Mouse (Mus musculus) kidney, embryonic 16.5 days (tissue): Measurements from ENCODE around the gene Klhl35. TPM values are rescaled to one million over a fixed set of nuclear protein-coding genes. Genes with fewer than 3 reads are reported as not detected.
A peak's percentile ranks its signal among the peaks of the same experiment; 100 is the strongest.

Experiments
- ATAC-seq: fragments of 200-750 bp; cut with Nextera tagmentation; 2 replicates; pipeline ENCODE4 v1.8.0; 2017; ENCODE audit warnings: moderate TSS enrichment; ENCODE audit not compliant: low FRiP score, low TSS enrichment
- H3K27ac ChIP-seq: fragments of 300-500 bp; sonication (generic); 2 replicates; pipeline ENCODE4 v1.5.1; 2014; ENCODE audit warnings: low read length
- H3K27me3 ChIP-seq: fragments of 300-500 bp; sonication (generic); 2 replicates; pipeline ENCODE4 v1.6.1; 2014; ENCODE audit warnings: low read length, control low read depth, mixed read lengths; ENCODE audit not compliant: insufficient read depth
- H3K36me3 ChIP-seq: fragments of 300-500 bp; sonication (generic); 2 replicates; pipeline ENCODE4 v1.6.1; 2014; ENCODE audit warnings: low read length, control low read depth, mixed read lengths; ENCODE audit not compliant: insufficient read depth
- H3K4me1 ChIP-seq: fragments of 300-500 bp; sonication (generic); 2 replicates; pipeline ENCODE4 v1.6.1; 2014; ENCODE audit warnings: low read length, control low read depth, mixed read lengths; ENCODE audit not compliant: insufficient read depth
- H3K4me2 ChIP-seq: fragments of 300-500 bp; sonication (generic); replicated peaks from 2 replicates; pipeline ENCODE4 v1.6.1; 2014; ENCODE audit warnings: low read depth, low read length
- H3K4me3 ChIP-seq: fragments of 300-500 bp; sonication (generic); 2 replicates; pipeline ENCODE4 v1.5.1; 2014; ENCODE audit warnings: mild to moderate bottlenecking, low read length
- H3K9ac ChIP-seq: fragments of 300-500 bp; sonication (generic); replicated peaks from 2 replicates; pipeline ENCODE4 v1.6.1; 2014; ENCODE audit warnings: low read length
- H3K9me3 ChIP-seq: fragments of 300-500 bp; sonication (generic); 2 replicates; pipeline ENCODE4 v1.6.1; 2016; ENCODE audit warnings: low read length, control low read depth
- WGBS: fragments of 180-500 bp; shearing (Covaris S2); extraction: QIAGEN DNeasy Blood & Tissue Kit; methylation state at CpG from one replicate; pipeline ENCODE4 v1.1.7; 2014; 5-methylcytosine and 5-hydroxymethylcytosine counted together
- polyA plus RNA-seq: library from polyadenylated mRNA; unstranded; fragments of >200 nt; fragmentation: Nextera tagmentation; extraction: Ambion mirVana; gene quantifications from 2 replicates; pipeline ENCODE4 v1.2.1, GENCODE M21; 2015

The Klhl35 gene
- polyA plus RNA-seq, 1 experiment from 2014 or later: 0.66 TPM

DNA sequence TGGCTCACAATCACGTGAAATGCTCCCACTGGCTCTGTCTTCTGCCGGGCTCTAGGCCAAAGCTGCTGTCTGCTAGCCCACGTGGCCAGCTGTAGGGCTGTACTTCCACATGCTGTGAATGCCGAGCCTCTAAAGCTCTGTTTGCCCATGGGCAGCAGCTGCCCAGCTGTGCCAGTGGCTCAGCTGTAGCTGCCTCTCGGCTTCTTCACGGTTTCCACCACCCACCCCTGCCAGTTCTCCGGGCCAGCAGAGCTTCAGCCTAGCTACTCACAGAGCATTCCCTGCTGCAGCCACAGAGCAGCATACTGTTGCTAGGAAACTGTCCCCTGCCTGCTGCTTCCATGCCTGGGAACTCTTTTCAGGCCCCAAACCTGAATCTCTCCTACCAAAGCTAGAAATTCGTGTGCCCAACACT is 44.3 kb downstream of the Klhl35 start:
- Histone ChIP-seq H3K36me3 (no peaks in the 10 kb centered on the region), H3K27me3 (no peaks in the 10 kb centered on the region), H3K4me1 (no peaks in the 10 kb centered on the region), H3K27ac (no peak overlapping the region), H3K4me3 (no peak overlapping the region), H3K4me2 (no peak overlapping the region), H3K9ac (no peak overlapping the region), H3K9me3 (peaks cover 5% of the 10 kb centered on the region; the same call in 1 of the 2 replicates)
- no peak for ATAC-seq
- WGBS: 20% methylated on average over 8 of the region's 8 CpGs

DNA sequence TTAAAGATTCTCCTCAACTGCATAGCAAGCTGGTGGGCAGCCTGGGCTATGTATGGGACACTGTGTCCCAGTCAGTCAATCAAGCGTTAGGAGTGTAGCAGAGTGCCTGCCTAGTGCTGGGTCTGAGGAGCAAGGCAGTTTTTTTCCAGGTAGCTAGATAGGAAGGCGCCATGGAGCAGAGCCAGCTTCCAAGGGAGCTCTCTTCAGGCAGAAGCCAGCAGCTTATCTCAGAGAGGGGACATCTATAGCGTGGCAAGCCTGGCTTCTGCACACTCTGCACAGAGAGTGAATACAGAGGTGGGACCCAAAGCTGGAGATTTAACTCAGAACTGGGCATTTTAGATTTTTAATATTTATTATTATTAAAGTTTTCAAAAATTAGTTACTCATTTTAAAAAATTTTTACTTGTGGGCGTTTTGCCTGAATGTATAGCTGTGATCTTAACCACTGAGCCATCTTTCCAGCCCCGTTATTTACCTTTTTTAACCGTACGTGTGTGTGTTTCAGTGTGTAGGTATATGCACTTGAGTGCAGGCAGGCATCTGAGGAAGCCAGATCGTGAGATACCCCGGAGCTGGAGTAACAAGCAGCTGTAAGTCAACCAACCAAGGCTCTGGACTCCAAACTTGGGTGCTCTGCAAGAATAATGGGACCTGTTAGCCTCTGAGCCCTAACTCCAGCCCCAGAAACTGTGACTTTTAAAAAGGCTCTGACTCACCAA is 50.4 kb downstream of the Klhl35 start:
- Histone ChIP-seq H3K9me3 (no peaks in the 10 kb centered on the region), H3K4me1 (no peaks in the 10 kb centered on the region; the same call in 1 of the 2 replicates), H3K9ac (no peak overlapping the region), H3K4me2 (no peak overlapping the region), H3K27me3 (no peaks in the 10 kb centered on the region), H3K36me3 (no peaks in the 10 kb centered on the region), H3K27ac (no peak overlapping the region), H3K4me3 (no peak overlapping the region)
- no peak for ATAC-seq
- 83% methylated on average over 9 of the region's 9 CpGs for WGBS

DNA sequence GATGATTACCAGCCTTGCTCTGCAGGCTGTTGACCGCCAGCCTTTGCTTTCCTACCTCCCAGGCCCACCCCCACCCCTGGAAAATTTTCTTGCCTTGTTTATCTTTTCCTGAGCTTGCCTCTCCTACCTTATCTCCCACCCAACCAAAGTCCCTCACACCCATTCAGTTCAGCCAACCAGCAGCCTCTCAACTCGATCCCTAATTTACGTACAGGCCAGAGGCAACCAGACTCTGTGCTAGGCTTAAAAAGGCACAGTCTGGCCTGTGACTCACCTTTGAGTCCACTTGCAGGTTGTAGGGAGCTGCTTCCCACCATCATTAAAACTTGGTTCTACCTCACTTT is 51.0 kb downstream of the Klhl35 start:
- no peak overlapping the region for H3K27ac ChIP-seq
- no peak overlapping the region for H3K4me2 ChIP-seq
- no peak for ATAC-seq
- H3K27me3 ChIP-seq: no peaks in the 10 kb centered on the region
- no peaks in the 10 kb centered on the region for H3K9me3 ChIP-seq
- no peak overlapping the region for H3K4me3 ChIP-seq
- no peaks in the 10 kb centered on the region; the same call in 1 of the 2 replicates for H3K4me1 ChIP-seq
- no peak overlapping the region for H3K9ac ChIP-seq
- 73% methylated on average over 3 of the region's 3 CpGs for WGBS
- H3K36me3 ChIP-seq: no peaks in the 10 kb centered on the region

DNA sequence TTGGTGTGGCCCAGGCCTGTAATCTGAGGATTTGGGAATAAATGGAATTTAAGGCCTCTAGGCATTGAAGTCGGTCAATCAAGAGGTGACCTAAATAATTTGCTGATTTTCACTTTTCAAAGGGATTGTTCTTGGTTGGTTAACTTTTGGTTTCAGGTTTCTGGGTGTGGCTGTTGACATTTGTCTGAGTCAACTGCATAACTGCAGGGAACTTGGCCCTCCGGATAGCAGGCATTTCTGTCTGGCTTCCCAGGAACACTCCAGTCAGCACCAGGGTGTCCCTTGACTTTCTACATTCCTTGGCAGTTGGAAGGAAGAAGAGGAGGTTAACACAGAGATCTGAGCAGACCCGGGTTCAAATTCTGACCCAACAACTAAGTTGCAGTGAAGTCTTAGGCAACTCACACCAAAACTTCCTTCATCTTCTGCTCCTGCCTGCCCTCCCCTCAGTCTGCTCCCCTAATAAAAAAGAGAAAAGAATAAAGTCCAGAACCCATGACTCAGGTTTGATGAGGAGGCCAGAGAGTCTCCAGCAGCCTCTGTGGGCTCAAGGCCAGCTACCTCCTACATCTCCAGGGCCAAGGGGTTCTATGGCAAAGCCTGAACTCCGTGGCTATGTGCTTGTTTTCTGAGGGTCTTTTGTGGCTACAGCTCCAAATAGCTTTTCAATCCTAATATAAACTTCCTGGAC is 53.3 kb downstream of the Klhl35 start:
- H3K9ac ChIP-seq: no peak overlapping the region
- WGBS: 48% methylated on average over 4 of the region's 4 CpGs

DNA sequence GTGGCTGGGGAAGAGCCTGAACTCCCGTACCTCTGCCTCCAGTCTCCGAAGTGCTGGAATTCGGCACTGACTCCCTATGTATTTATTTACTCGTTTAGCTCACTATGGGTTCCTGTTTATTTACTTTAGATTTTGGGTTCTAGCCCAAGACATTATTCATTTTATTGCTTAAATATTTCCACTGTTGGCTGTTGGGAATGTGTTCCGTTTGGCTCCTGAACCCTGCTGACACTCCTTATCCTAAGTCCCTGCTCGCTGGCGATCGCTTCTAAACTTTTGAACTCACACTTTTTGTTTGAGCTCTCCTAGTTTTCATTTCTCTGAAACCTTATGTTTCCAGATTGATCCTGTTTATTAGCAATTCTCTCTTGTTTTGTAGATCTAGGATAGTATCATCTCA is 57.3 kb downstream of the Klhl35 start:
- Histone ChIP-seq H3K4me1 (peaks cover 7% of the 10 kb centered on the region; the same call in 1 of the 2 replicates), H3K27ac (no peak overlapping the region), H3K9me3 (no peaks in the 10 kb centered on the region), H3K4me3 (no peak overlapping the region), H3K9ac (no peak overlapping the region), H3K36me3 (no peaks in the 10 kb centered on the region), H3K27me3 (no peaks in the 10 kb centered on the region), H3K4me2 (no peak overlapping the region)
- WGBS: 53% methylated on average over 8 of the region's 8 CpGs
- ATAC-seq: no peak

More for the DNA sequence above, 53.3 kb downstream of the Klhl35 start:
- Histone ChIP-seq H3K27me3 (no peaks in the 10 kb centered on the region), H3K9me3 (no peaks in the 10 kb centered on the region), H3K4me2 (no peak overlapping the region), H3K36me3 (no peaks in the 10 kb centered on the region), H3K4me1 (peaks cover 7% of the 10 kb centered on the region; the same call in 1 of the 2 replicates), H3K27ac (peak overlapping the region; percentile 9; the same call in 1 of the 2 replicates), H3K4me3 (no peak overlapping the region)
- ATAC-seq: no peak

Other genes starting within 250 kb of the Klhl35 start
- 12.2 and 14.9 TPM in 2 replicates for gene Mogat2, start 227.4 kb upstream of the Klhl35 start, polyA plus RNA-seq
- 1.7 and 2.1 TPM in 2 replicates for gene Map6, start 198.6 kb upstream of the Klhl35 start, polyA plus RNA-seq
- gene Serpinh1, start 112.8 kb upstream of the Klhl35 start, polyA plus RNA-seq: 1,752 and 1,857 TPM in 2 replicates
- 20.5 TPM in 2 replicates for gene Gdpd5, start 84.6 kb upstream of the Klhl35 start, polyA plus RNA-seq
- gene Rps3, start 17.7 kb downstream of the Klhl35 start, polyA plus RNA-seq: 746 and 752 TPM in 2 replicates
- gene Arrb1, start 69.5 kb downstream of the Klhl35 start, polyA plus RNA-seq: 11.2 and 11.4 TPM in 2 replicates
- 0.67 and 0.72 TPM in 2 replicates for gene Tpbgl, start 161.1 kb downstream of the Klhl35 start, polyA plus RNA-seq
- 3.0 and 3.4 TPM in 2 replicates for gene Slco2b1, start 245.3 kb downstream of the Klhl35 start, polyA plus RNA-seq